Mouse (Mus musculus) embryonic fibroblast, embryonic 13.5 days (primary cell): ENCODE data around the gene Fggy. TPM values are rescaled to one million over a fixed set of nuclear protein-coding genes. Genes with fewer than 3 reads are reported as not detected.

Source experiments
- H3K27ac ChIP-seq: 2 replicates; pipeline ENCODE4 v1.5.1; 2012; ENCODE audit warnings: low read length, control low read depth, inconsistent platforms; ENCODE audit not compliant: insufficient read depth
- H3K4me1 ChIP-seq: 2 replicates; pipeline ENCODE4 v1.6.1; 2011; ENCODE audit warnings: low read length; ENCODE audit not compliant: control insufficient read depth, insufficient read depth
- H3K4me3 ChIP-seq: 2 replicates; pipeline ENCODE4 v1.5.1; 2011; ENCODE audit warnings: mild to moderate bottlenecking, control low read depth, low read length; ENCODE audit not compliant: insufficient read depth
- CTCF ChIP-seq: IDR thresholded peaks from 2 replicates; pipeline ENCODE4 v1.5.1; 2011; ENCODE audit warnings: mild to moderate bottlenecking, control low read depth, low read length, moderate library complexity, borderline replicate concordance; ENCODE audit not compliant: insufficient read depth
- POLR2A ChIP-seq: IDR thresholded peaks from 2 replicates; pipeline ENCODE4 v1.6.1; 2011; ENCODE audit warnings: low read depth, mild to moderate bottlenecking, control low read depth, low read length, moderate library complexity
- polyA plus RNA-seq: library from polyadenylated mRNA; stranded (reverse); fragments of >200 nt; gene quantifications from 2 replicates; pipeline ENCODE4 v1.2.4, GENCODE M21; 2011; ENCODE audit warnings: low read depth; ENCODE audit not compliant: missing spikeins, insufficient read length

Gene Fggy
- 7.6 and 9.9 TPM in 2 replicates for polyA plus RNA-seq

- no peak for TF ChIP-seq CTCF
- peak; percentile 90 for TF ChIP-seq POLR2A
- peak within 1 kb of the TSS; percentile 26 for H3K4me3 ChIP-seq
- H3K27ac ChIP-seq = peak within 1 kb of the TSS; percentile 54
- peaks cover 3% of the 10 kb centered on the region for H3K4me1 ChIP-seq
These were observed at the start of gene Fggy for GRCm38 (mm10) chr4:95557333-95557956. Gene Fggy (plus strand): TSS chr4:95557507.

GRCm38 (mm10) chr4:95507946-95508311 is 49.4 kb upstream of the Fggy start:
- Histone ChIP-seq H3K4me1 (no peaks in the 10 kb centered on the region), H3K4me3 (no peak overlapping the region), H3K27ac (no peak overlapping the region)
- no peak for TF ChIP-seq POLR2A
- TF ChIP-seq CTCF = no peak

GRCm38 (mm10) chr4:95518382-95518781 is 38.9 kb upstream of the Fggy start:
- Histone ChIP-seq H3K4me1 (no peaks in the 10 kb centered on the region), H3K4me3 (no peak overlapping the region), H3K27ac (no peak overlapping the region)
- TF ChIP-seq POLR2A (no peak), CTCF (no peak)

GRCm38 (mm10) chr4:95519975-95520642 is 37.2 kb upstream of the Fggy start:
- Histone ChIP-seq H3K27ac (no peak overlapping the region), H3K4me1 (no peaks in the 10 kb centered on the region), H3K4me3 (no peak overlapping the region)
- TF ChIP-seq POLR2A (no peak), CTCF (no peak)

GRCm38 (mm10) chr4:95520643-95521032 is 36.7 kb upstream of the Fggy start:
- TF ChIP-seq CTCF = no peak
- no peak for TF ChIP-seq POLR2A
- Histone ChIP-seq H3K4me1 (no peaks in the 10 kb centered on the region), H3K27ac (no peak overlapping the region), H3K4me3 (no peak overlapping the region)

- no peaks in the 10 kb centered on the region for H3K4me1 ChIP-seq
These were observed 30.7 kb upstream of the Fggy start for GRCm38 (mm10) chr4:95526588-95526987.

GRCm38 (mm10) chr4:95530757-95531156 is 26.6 kb upstream of the Fggy start:
- TF ChIP-seq POLR2A (no peak), CTCF (no peak)
- no peaks in the 10 kb centered on the region for H3K4me1 ChIP-seq
- no peak overlapping the region for H3K27ac ChIP-seq
- H3K4me3 ChIP-seq = no peak overlapping the region

More at GRCm38 (mm10) chr4:95526588-95526987, 30.7 kb upstream of the Fggy start:
- TF ChIP-seq CTCF (no peak), POLR2A (no peak)
- H3K27ac ChIP-seq = no peak overlapping the region
- no peak overlapping the region for H3K4me3 ChIP-seq

GRCm38 (mm10) chr4:95533946-95534345 is 23.4 kb upstream of the Fggy start:
- H3K4me3 ChIP-seq = no peak overlapping the region
- no peaks in the 10 kb centered on the region for H3K4me1 ChIP-seq
- TF ChIP-seq CTCF (no peak), POLR2A (no peak)
- H3K27ac ChIP-seq = no peak overlapping the region

GRCm38 (mm10) chr4:95541382-95542038 is 15.8 kb upstream of the Fggy start:
- Histone ChIP-seq H3K27ac (no peak overlapping the region), H3K4me1 (no peaks in the 10 kb centered on the region), H3K4me3 (no peak overlapping the region)
- no peak for TF ChIP-seq CTCF
- TF ChIP-seq POLR2A = no peak

GRCm38 (mm10) chr4:95542039-95542790 is 15.1 kb upstream of the Fggy start:
- no peaks in the 10 kb centered on the region for H3K4me1 ChIP-seq
- no peak overlapping the region for H3K27ac ChIP-seq
- TF ChIP-seq POLR2A = no peak
- TF ChIP-seq CTCF = no peak
- no peak overlapping the region for H3K4me3 ChIP-seq
